Mouse (Mus musculus) T-cell, adult 66 days (primary cell): ENCODE results near the gene Gstp2. TPM values are rescaled to one million over a fixed set of nuclear protein-coding genes. Genes with fewer than 3 reads are reported as not detected.

Experiments
- total RNA-seq, 2 experiments: library from RNA; stranded (reverse); gene quantifications; 3 replicates in 1 of 2; 4 replicates in 1 of 2; pipeline ENCODE4 v1.2.4; 2023

The Gstp2 gene
- 10 to 100 TPM; 26.7 to 30.7 TPM for total RNA-seq

DNA sequence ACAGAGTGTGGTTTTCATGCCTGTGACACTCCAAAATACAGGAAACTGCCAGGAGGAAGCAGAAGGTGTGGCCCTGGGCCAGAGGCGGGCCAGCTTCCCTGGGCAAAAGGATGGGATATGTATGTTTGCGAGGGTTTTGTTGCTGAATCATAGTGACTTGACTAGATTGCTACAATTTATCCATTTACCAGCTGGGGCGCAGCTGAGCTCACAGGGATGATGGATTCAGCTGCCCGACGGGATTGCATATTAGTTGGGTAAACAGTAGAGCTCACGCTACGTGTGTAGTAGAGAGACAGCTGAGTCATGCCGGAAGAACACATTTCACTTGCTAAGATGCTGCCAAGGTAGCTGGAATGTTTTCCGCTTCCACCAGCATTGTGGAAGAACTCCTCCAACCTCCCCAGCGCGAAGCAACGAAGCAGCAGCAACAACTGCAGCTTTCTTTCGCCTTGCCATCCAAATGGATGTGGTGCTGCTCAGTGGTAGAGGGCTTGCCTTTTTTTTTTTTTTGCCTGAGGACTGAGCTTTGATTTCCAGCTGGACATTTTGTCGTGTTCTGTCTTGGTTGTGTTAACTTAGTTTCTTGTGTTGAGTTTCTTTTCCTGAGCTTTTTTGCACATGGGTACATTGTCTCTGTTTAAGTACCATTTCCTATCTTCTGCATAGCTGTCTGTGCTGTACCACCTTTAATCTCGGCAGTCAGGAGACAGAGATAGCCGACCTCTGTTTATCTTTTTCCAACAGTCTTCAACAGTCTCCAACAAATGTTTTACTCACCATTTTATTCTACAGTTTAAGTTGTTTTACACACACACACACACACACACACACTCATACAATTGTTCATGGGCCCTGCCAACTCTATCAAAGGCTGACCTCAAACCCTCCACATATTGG lies at the start of gene Gstp2:
Gene Gstp2, minus strand, starts transcription at position 58 of the 900 bp plus-strand sequence.

DNA sequence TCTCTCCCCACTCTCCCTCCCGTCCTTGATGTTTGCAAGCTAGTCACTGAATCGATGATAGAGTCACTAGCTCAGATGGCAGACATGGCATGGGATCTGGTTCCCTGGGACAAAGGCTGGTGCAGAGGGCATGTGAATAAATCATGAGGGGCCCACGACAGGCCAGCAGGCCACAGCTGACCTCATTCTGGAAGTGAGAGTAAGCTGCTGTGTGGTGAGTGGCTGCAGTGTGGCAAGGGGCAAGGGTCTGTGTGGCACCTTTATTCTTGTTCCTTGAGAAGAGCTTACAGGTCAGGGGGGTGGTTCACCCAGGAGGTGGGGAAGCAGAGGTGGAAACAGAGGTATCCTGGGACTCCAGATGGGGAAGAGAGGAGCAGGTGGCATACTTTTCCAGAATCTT lies 35.6 kb upstream of the Gstp2 start, which contains the start of gene Cabp2:
Gene Cabp2, plus strand, starts transcription at position 185 of the 400 bp plus-strand sequence.

DNA sequence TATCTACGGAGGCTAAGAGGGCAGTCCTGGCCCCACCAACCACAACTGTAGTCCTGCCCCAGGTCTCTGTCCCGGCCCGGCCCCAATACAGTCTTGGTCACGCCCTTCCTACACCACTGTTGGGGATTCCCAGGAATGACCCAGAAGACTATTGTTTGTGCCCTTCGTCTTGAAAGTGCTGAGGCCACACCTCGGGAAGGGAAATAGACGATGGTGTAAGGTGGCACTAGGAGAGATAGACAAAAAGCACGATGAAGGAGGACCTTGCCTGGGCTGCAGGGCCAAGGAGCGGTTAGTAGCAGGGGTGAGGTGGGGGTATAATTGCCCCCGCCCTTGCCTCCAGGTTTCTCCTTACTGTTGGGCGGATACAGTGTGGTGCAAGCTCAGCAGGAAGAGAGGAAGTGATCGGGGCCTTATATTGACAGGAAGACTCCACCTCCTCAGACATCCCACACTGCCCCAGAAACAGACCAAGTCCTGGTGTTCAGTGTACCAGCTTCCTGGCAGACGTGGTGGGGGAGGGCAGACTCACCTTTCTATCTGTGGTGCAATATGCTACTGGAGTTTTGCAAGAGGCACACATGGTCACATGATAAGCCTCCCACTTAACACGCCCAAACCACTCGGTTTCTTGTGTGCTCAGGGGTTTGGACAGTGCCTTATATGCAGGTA lies 13.4 kb upstream of the Gstp2 start, which contains the start of gene Gstp3:
Gene Gstp3, minus strand, starts transcription at position 501 of the 672 bp plus-strand sequence.

DNA sequence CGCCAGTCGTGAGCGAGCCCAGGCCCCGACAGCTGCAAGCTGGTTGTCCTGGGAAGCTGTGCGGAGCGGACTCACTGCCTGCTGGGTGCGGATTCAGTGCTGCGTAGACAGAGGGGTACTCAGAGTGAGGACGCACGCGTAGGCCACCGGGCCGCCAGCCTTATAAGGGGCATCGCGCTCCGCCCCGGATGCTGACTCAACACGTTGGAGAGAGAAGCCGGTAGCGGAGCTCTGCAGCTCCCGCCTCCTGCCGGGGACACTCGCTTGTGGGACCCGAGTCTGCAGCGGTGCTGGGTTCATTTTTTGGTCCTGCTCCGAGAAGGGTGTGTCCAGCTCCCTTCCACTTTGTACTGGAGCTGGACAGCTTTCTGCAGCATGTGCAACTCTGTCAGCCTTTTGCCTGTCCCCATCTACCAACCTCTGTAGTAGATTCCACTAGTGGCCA lies 8.0 kb downstream of the Gstp2 start, which contains the start of gene Gstp1:
Gene Gstp1, minus strand, starts transcription at position 198 of the 445 bp plus-strand sequence.

DNA sequence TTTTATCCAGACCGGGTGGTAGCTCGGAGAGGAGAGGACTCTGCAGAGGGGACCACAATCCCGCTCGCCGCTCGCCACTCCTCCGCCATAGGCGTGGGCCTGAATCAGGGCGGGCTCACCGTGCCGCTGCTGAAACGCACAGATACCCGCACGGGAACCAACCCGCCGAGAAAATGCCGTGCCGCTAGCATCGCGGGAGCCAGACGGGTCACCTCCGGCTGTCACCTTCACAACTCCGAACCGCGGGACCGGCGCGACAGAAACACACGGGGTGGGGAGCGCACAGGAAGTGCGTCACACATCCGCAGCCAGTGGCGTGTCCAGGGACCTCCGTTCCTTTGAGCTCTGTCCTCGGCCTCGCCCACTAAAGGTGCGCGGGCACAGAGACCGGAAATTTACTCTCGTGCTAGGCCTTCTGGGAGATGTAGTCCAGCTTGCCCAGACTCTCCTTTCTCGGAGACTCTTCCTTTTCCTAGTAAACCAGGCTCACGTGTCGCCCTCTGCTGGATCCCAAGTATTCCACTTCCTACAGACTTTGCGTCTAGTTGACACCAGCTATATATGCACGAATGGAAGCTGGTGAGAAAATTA lies 33.3 kb downstream of the Gstp2 start, which contains the start of gene Ndufv1:
Gene Ndufv1, minus strand, starts transcription at position 375 of the 591 bp plus-strand sequence.

DNA sequence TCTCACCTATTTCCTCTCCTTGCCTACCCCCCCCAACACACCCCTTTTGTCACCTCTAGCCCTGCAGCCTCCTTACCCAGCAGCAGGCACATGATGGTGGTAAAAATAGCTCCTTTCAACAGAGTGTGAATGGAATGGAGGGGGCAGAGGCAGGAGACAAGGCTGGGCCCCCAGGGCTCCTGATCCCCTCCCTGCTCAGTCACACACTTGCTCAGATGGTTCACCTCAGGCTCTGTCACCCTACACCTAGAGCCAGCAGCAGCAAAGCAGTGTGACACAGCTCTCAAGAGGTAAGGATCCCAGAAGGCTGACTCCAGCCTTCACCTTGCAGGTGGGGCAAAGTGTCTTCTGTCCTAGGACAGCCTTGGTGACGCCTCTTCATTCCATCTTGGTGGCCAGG lies 42.7 kb downstream of the Gstp2 start, which contains the start of gene Doc2g:
Gene Doc2g, plus strand, starts transcription at position 202 of the 400 bp plus-strand sequence.

DNA sequence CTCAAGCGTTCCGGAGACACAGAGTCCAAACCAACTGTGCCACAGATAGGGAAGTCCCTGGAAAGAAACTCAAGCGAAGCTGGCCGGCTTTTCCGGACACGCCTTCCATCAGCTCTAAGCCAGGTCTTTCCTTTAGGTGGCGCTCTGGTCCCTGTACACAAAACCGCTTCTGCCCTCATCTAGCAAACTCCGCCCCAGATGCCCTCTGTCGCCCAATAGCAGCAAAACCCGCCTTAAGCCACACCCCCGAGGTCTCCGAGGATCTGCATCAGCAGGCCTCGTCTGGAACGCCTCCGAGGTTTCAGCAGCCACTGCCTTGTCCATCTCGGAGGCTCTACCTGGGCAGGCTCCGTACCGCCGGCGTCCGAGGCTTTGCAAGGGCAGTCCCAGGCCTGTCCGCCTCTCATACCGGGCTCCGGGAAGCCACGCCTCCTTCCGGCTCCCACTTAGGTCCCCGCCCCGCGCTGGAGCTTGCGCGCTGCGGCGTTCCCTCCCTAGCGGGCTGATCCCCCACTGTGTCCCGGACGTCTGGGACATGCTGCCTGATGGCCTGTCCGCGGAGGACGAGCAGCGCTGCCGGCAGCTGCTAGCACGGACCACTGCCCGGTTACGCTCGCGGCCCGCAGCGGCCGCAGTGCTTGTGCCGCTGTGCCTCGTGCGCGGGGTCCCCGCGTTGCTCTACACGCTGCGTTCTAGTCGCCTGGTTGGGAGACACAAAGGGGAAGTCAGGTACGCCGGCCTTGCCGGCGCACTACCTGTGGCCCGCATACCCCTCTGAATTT lies 45.5 kb downstream of the Gstp2 start, which contains the start of the genes Nudt8 and Gm49405:
Gene Nudt8, plus strand, starts transcription at position 462 of the 782 bp plus-strand sequence.
Gene Gm49405, plus strand, starts transcription at position 508 of the 782 bp plus-strand sequence.

DNA sequence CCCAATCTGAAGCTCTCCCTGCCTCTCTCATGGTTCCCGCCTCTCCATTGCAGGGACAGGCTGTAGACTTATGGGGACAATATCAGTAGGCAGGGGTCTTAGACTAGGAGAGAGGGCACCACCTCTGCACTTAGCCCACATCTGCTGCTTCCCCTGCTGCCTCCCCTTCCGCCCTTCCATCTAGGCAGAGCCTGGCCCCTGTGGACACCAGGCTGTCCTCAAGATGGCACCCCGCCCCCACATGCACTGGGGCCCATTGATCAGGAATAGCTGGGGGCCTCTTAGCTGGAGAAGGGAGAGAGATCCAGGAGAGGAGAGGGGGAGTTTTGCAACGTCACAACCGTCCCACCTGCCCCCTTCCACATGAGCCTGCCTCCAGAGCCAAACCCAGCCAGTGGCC lies 53.4 kb downstream of the Gstp2 start, which contains the start of gene Tbx10:
Gene Tbx10, plus strand, starts transcription at position 337 of the 400 bp plus-strand sequence.

Other genes starting within 250 kb of the Gstp2 start
- gene Chka, start 194.2 kb downstream of the Gstp2 start, total RNA-seq = 10 to 100 TPM; 45.6 to 87.1 TPM
- 10 to 100 TPM; 69.9 to 85.2 TPM for gene Tcirg1, start 138.9 kb downstream of the Gstp2 start, total RNA-seq
- gene Ndufs8, start 133.2 kb downstream of the Gstp2 start, total RNA-seq = 10 to 100 TPM; 55.5 to 58.7 TPM
- gene Aldh3b1, start 116.2 kb downstream of the Gstp2 start, total RNA-seq = under 1 TPM; 0.59 to 0.76 TPM
- gene Unc93b1, start 110.8 kb downstream of the Gstp2 start, total RNA-seq = 10 to 100 TPM; 15.1 to 18.0 TPM
- gene Aldh3b3, start 87.4 kb downstream of the Gstp2 start, total RNA-seq = not detected
- gene Aldh3b2, start 73.7 kb downstream of the Gstp2 start, total RNA-seq = not detected
- gene Acy3, start 59.5 kb downstream of the Gstp2 start, total RNA-seq = not detected
- not detected for gene Tbx10, start 53.3 kb downstream of the Gstp2 start, total RNA-seq
- gene Nudt8, start 45.4 kb downstream of the Gstp2 start, total RNA-seq = 1 to 10 TPM; 5.1 to 8.8 TPM
- 1 to 10 TPM; 1.2 to 1.4 TPM for gene Gm49405, start 45.4 kb downstream of the Gstp2 start, total RNA-seq
- 1 to 10 TPM; 3.3 to 3.8 TPM for gene Doc2g, start 42.7 kb downstream of the Gstp2 start, total RNA-seq
- 10 to 100 TPM; 92.7 to 97.9 TPM for gene Ndufv1, start 33.2 kb downstream of the Gstp2 start, total RNA-seq
- gene Gstp1, start 8.0 kb downstream of the Gstp2 start, total RNA-seq = 100 to 1,000 TPM; 219 to 238 TPM
- gene Gstp3, start 13.5 kb upstream of the Gstp2 start, total RNA-seq = 10 to 100 TPM; 28.7 to 37.1 TPM
- not detected for gene Cabp2, start 35.6 kb upstream of the Gstp2 start, total RNA-seq
- 100 to 1,000 TPM; 166 to 171 TPM for gene Cdk2ap2, start 51.2 kb upstream of the Gstp2 start, total RNA-seq
- gene Pitpnm1, start 54.0 kb upstream of the Gstp2 start, total RNA-seq = 100 to 1,000 TPM; 322 TPM
- 100 to 1,000 TPM; 144 to 147 TPM for gene Aip, start 79.8 kb upstream of the Gstp2 start, total RNA-seq
- 1 to 10 TPM in 1 of 2 experiments, under 1 TPM in 1; 0.99 to 1.7 TPM for gene Gpr152, start 93.8 kb upstream of the Gstp2 start, total RNA-seq
- not detected for gene Cabp4, start 98.0 kb upstream of the Gstp2 start, total RNA-seq
- 100 to 1,000 TPM; 127 to 139 TPM for gene Coro1b, start 102.6 kb upstream of the Gstp2 start, total RNA-seq
- 100 to 1,000 TPM; 313 to 348 TPM for gene Ptprcap, start 107.6 kb upstream of the Gstp2 start, total RNA-seq
- gene Rps6kb2, start 117.3 kb upstream of the Gstp2 start, total RNA-seq = 10 to 100 TPM; 34.8 to 49.8 TPM
- 10 to 100 TPM; 68.8 to 73.6 TPM for gene Carns1, start 129.5 kb upstream of the Gstp2 start, total RNA-seq
- gene Tbc1d10c, start 145.3 kb upstream of the Gstp2 start, total RNA-seq = 100 to 1,000 TPM; 292 to 316 TPM
- 100 to 1,000 TPM; 386 to 415 TPM for gene Ppp1ca, start 146.0 kb upstream of the Gstp2 start, total RNA-seq
- 10 to 100 TPM; 46.6 to 54.9 TPM for gene Rad9a, start 155.6 kb upstream of the Gstp2 start, total RNA-seq
- 100 to 1,000 TPM; 139 to 167 TPM for gene Clcf1, start 168.2 kb upstream of the Gstp2 start, total RNA-seq
- not detected for gene AC109138.7, start 168.3 kb upstream of the Gstp2 start, total RNA-seq
- gene Pold4, start 185.9 kb upstream of the Gstp2 start, total RNA-seq = 10 to 100 TPM; 50.8 to 51.4 TPM
- gene Ssh3, start 223.2 kb upstream of the Gstp2 start, total RNA-seq = 10 to 100 TPM; 17.8 to 18.9 TPM
- 10 to 100 TPM; 19.0 to 20.5 TPM for gene Ankrd13d, start 237.1 kb upstream of the Gstp2 start, total RNA-seq